Mouse (Mus musculus) liver, adult 2 months (tissue): ENCODE results near the gene Nicn1.

Source experiments
- CTCF ChIP-seq: fragments of 200-500 bp; IDR thresholded peaks from 2 replicates; pipeline ENCODE4 v1.5.1; 2011; ENCODE audit warnings: low read depth, low read length, control low read depth
- POLR2A ChIP-seq: fragments of 200-500 bp; IDR thresholded peaks from 2 replicates; pipeline ENCODE4 v1.6.1; 2011; ENCODE audit warnings: low read length, control low read depth; ENCODE audit not compliant: insufficient read depth; ENCODE audit errors: extremely low read depth

- TF ChIP-seq POLR2A (no peak), CTCF (no peak)
Observed at GRCm38 (mm10) chr9:108341139-108341475, 50.9 kb downstream of the Nicn1 start.
